Mouse (Mus musculus): Measurements from ENCODE around the gene Agtr2.
"Not testable (repeated sequence)": the region's sequence is repeated elsewhere in the genome, so short reads cannot be mapped to it uniquely, and the experiment has no call there.

The Agtr2 gene

GRCm38 (mm10) chrX:21484414-21484813 lies at the start of gene Agtr2:
Gene Agtr2, plus strand, starts transcription at chrX:21484544.
- DNase-seq, result no peak

DNA sequence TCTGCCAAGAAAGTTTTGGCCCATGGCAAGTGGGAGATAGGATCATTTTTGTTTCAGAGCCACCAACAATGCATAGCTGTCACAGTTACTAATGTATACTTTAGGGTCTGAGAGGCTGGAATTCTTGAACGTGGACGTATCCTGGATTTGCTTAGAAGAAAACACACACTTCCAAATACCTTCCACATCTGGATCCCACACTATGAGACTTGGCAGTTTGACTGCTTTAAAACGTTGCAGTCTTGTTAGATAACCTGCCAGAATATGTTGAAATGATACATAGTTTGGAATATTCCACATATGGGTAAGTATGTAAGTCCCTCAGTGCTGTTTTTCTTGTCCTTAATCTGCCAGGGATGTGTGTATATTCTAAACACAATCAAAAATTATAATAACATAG lies 31.8 kb upstream of the Agtr2 start:
- no peak for DNase-seq

DNA sequence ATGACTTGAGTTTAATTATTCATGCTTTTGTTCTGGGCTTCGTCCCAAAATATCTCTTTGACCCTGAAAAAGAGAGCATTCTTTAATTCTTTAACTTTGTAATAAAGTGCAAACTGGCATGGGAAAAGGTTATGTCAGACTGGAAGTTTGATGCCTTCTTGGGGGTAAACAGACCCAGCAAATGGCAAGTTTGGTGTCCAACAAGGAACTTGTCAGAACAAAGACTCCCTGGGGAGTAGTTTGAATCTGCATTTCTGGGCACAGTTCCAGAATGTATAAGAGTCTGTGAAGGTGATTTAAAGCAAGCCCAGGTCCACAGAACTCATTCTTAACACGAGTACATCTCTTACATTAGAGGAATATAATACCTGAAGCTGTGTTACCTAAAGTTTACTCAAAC lies 3.8 kb downstream of the Agtr2 start:
- DNase-seq, result no peak

GRCm38 (mm10) chrX:21500242-21500641 lies 15.9 kb downstream of the Agtr2 start:
- DNase-seq, result no peak

DNA sequence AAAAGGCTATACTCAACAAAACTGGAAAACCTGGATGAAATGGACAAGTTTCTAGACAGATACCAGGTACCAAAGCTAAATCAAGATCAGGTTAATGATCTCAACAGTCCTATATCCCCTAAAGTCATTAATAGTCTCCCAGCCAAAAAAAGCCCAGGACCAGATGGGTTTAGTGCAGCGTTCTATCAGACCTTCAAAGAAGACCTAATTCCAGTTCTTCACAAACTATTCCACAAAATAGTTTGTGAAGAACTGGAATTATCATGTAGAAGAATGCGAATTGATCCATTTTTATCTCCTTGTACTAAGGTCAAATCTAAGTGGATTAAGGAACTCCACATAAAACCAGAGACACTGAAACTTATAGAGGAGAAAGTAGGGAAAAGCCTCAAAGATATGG lies 23.0 kb downstream of the Agtr2 start:
- not testable (repeated sequence) for DNase-seq

DNA sequence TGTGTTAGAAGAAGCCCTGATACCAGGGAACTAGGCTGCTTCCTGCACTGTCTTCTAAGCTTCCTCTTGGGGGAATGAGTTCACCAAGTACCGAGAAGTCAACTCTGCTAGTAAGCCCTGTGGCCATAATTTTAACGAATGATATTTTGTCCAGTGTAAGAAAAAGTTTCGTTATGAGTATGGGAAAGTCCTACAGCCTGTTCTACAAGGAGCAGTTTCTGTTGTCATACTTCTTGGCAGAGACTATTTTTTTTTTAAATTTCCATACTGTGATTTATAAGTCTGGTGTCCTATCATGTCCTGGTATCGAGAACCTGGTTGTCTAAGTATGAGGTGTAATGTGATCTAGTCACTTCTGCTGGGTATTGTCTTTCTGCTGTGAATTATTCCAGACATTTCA lies 38.2 kb downstream of the Agtr2 start:
- DNase-seq, result no peak

Measured in kidney, adult 18-20 months (tissue).